Mouse (Mus musculus): ENCODE measurements around the gene Zfp738.
"Not testable (repeated sequence)": the region's sequence is repeated elsewhere in the genome, so short reads cannot be mapped to it uniquely, and the experiment has no call there.

The Zfp738 gene

GRCm38 (mm10) chr13:67686971-67687370, at the start of gene Zfp738:
Gene Zfp738 (minus strand): TSS chr13:67687071.
- no peak for DNase-seq (ENCODE audit: low spot score)

GRCm38 (mm10) chr13:67734391-67734790, 47.5 kb upstream of the Zfp738 start:
- not testable (repeated sequence) for DNase-seq (ENCODE audit: low spot score)

GRCm38 (mm10) chr13:67729441-67729840, 42.6 kb upstream of the Zfp738 start:
- DNase-seq (ENCODE audit: low spot score) = peak; percentile 8

- peak; percentile 60 for DNase-seq (ENCODE audit: low spot score)
These were observed 41.9 kb upstream of the Zfp738 start, which contains the start of gene Zfp65 for GRCm38 (mm10) chr13:67728641-67729318. Gene Zfp65 (minus strand): TSS chr13:67729173.

GRCm38 (mm10) chr13:67728106-67728505, 41.2 kb upstream of the Zfp738 start:
- no peak for DNase-seq (ENCODE audit: low spot score)

- not testable (repeated sequence) for DNase-seq (ENCODE audit: low spot score)
These were observed 38.5 kb upstream of the Zfp738 start for GRCm38 (mm10) chr13:67725331-67725730.

GRCm38 (mm10) chr13:67723848-67724479, 37.1 kb upstream of the Zfp738 start:
- peak; percentile 86 for DNase-seq (ENCODE audit: low spot score)

- not testable (repeated sequence) for DNase-seq (ENCODE audit: low spot score)
These were observed 3.0 kb downstream of the Zfp738 start for GRCm38 (mm10) chr13:67683841-67684240.

GRCm38 (mm10) chr13:67682959-67683735, 3.7 kb downstream of the Zfp738 start:
- peak; percentile 87 for DNase-seq (ENCODE audit: low spot score)

- DNase-seq (ENCODE audit: low spot score) = no peak
These were observed 12.0 kb downstream of the Zfp738 start for GRCm38 (mm10) chr13:67674902-67675301.

GRCm38 (mm10) chr13:67652496-67652895, 34.4 kb downstream of the Zfp738 start:
- DNase-seq (ENCODE audit: low spot score) = no peak

GRCm38 (mm10) chr13:67637294-67638007, 49.4 kb downstream of the Zfp738 start, which contains the start of the genes Gm49345 and Zfp729a:
Gene Gm49345 (minus strand): TSS chr13:67637769.
Gene Zfp729a (minus strand): TSS chr13:67637791.
- DNase-seq (ENCODE audit: low spot score) = peak; percentile 86

- DNase-seq (ENCODE audit: low spot score) = no peak
These were observed 76.8 kb downstream of the Zfp738 start for GRCm38 (mm10) chr13:67610108-67610507.

- peak; percentile 88 for DNase-seq (ENCODE audit: low spot score)
These were observed 77.6 kb downstream of the Zfp738 start, which contains the start of gene Zfp729b for GRCm38 (mm10) chr13:67609066-67609876. Gene Zfp729b (minus strand): TSS chr13:67609707.

Measured in T-cell, adult 2 months (primary cell).